Comparison of ENCODE assay signal across 24 mouse cellular contexts in the genomic region with DNA sequence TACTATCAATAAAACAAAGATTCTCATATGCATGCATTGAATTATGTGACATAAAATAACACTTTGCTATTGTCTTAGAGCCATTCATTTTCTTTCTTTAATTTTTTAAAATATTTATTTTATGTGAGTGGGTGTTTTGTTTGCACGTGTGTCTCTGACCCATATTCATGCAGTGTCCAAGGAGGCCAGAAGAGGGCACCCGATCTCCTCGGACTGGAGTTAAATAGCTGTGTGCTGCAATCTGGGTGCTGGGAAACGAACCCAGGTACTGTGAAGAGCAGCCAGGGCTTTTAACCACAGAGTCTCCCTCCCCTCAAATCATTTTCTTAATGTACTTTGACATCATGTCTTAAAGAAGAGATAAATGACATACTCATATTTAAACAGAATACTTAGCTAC.
DNase-seq lines count a peak whose midpoint lies in the region; ATAC-seq and TF ChIP-seq lines count a peak whose summit lies in the region.
"Had no signal": no experiment of that assay in that cellular context is flagged by ENCODE, and none has a peak within 500 bp of the region (broad histone marks: within the 10 kb centered on the region; RNA-seq: fewer than 3 reads in every experiment).

No protein-coding gene starts in this region.

- no peaks in the 10 kb centered on the region for H3K36me3 ChIP-seq in intestine, postnatal 0 days (ENCODE audit: control insufficient read depth, insufficient read depth)
- no peaks in the 10 kb centered on the region for H3K36me3 ChIP-seq in intestine, embryonic 15.5 days
- H3K36me3 ChIP-seq in MEL (ENCODE audit: control insufficient read depth in 1 of 2, insufficient read depth in 2 of 2, low read length in 2 of 2), result no peaks in the 10 kb centered on the region
- no peaks in the 10 kb centered on the region for H3K36me3 ChIP-seq in small intestine, adult 2 months (ENCODE audit: control insufficient read depth, insufficient read depth, low read length)
- H3K36me3 ChIP-seq in embryonic facial prominence, embryonic 10.5 days (replicated peaks), result no peaks in the 10 kb centered on the region
- H3K36me3 ChIP-seq in forebrain, embryonic 13.5 days (ENCODE audit: poor library complexity, severe bottlenecking), result no peaks in the 10 kb centered on the region
- H3K36me3 ChIP-seq: G1E; heart, embryonic 15.5 days; limb, embryonic 10.5 days; neural tube, embryonic 15.5 days had no signal

- peak; percentile 53 for TF ChIP-seq RAD21 in MEL (IDR thresholded peaks at IDR 0.05; ENCODE audit: low read depth, low read length)

- DNase-seq in 416B (ENCODE audit: low read depth), result peak; percentile 11
- DNase-seq in MEL (ENCODE audit: low read depth, low spot score), result peak; percentile 54
- no peak for DNase-seq in embryonic facial prominence, embryonic 10.5 days (ENCODE audit: low spot score)
- no peak for DNase-seq in ovary, adult 18-20 months (ENCODE audit: low spot score)
- DNase-seq: adrenal gland, postnatal 10 days; cerebellum, adult 9-11 months; gastrocnemius, postnatal 10 days; heart, adult 18-20 months; kidney, adult 11 months; kidney, postnatal 25 days; layer of hippocampus, adult 9-11 months; lung, adult 18-20 months; lung, postnatal 36 days; right cerebral cortex, postnatal 14 days had no signal

- no peak for ATAC-seq in intestine, postnatal 0 days
- ATAC-seq in intestine, embryonic 15.5 days, result no peak
- no peak for ATAC-seq in forebrain, embryonic 13.5 days
- ATAC-seq: hindbrain, embryonic 16.5 days; midbrain, embryonic 16.5 days had no signal

- H3K4me3 ChIP-seq in intestine, postnatal 0 days (ENCODE audit: low read depth, low read length), result no peak overlapping the region
- no peak overlapping the region for H3K4me3 ChIP-seq in intestine, embryonic 15.5 days (replicated peaks)
- no peak overlapping the region for H3K4me3 ChIP-seq in MEL (ENCODE audit: control insufficient read depth in 1 of 2, insufficient read depth in 1 of 2, low read depth in 2 of 2, low read length in 2 of 2)
- H3K4me3 ChIP-seq in small intestine, adult 2 months (ENCODE audit: low read depth, low read length), result no peak overlapping the region
- H3K4me3 ChIP-seq in embryonic facial prominence, embryonic 10.5 days, result no peak overlapping the region
- no peak overlapping the region for H3K4me3 ChIP-seq in forebrain, embryonic 13.5 days
- H3K4me3 ChIP-seq: heart, embryonic 15.5 days; limb, embryonic 10.5 days; neural tube, embryonic 15.5 days had no signal

- H3K79me2 ChIP-seq in MEL (ENCODE audit: control insufficient read depth, insufficient read depth, low read length, poor library complexity), result no peaks in the 10 kb centered on the region

- 90% methylated on average over 4 of the region's 4 CpGs for WGBS in intestine, postnatal 0 days
- 79% methylated on average over 4 of the region's 4 CpGs for WGBS in intestine, embryonic 15.5 days
- WGBS in small intestine, adult 2 months, result 87% methylated on average over 4 of the region's 4 CpGs
- WGBS in embryonic facial prominence, embryonic 10.5 days, result 83% methylated on average over 4 of the region's 4 CpGs
- WGBS in forebrain, embryonic 13.5 days, result 82% methylated on average over 4 of the region's 4 CpGs

- H3K4me2 ChIP-seq in intestine, postnatal 0 days (replicated peaks; ENCODE audit: low read depth), result no peak overlapping the region
- no peak overlapping the region for H3K4me2 ChIP-seq in intestine, embryonic 15.5 days (replicated peaks)
- H3K4me2 ChIP-seq in forebrain, embryonic 13.5 days, result no peak overlapping the region
- H3K4me2 ChIP-seq: heart, embryonic 15.5 days; neural tube, embryonic 15.5 days had no signal

- no peak overlapping the region for H3K9ac ChIP-seq in intestine, postnatal 0 days (ENCODE audit: low read depth, low read length)
- no peak overlapping the region for H3K9ac ChIP-seq in intestine, embryonic 15.5 days
- no peak overlapping the region for H3K9ac ChIP-seq in MEL (ENCODE audit: control insufficient read depth, low read depth, low read length, poor library complexity, severe bottlenecking)
- no peak overlapping the region for H3K9ac ChIP-seq in forebrain, embryonic 13.5 days
- H3K9ac ChIP-seq: heart, embryonic 15.5 days; neural tube, embryonic 15.5 days had no signal

- H3K27me3 ChIP-seq in intestine, postnatal 0 days (replicated peaks; ENCODE audit: control insufficient read depth, insufficient read depth, low read length), result no peaks in the 10 kb centered on the region
- H3K27me3 ChIP-seq in intestine, embryonic 15.5 days (replicated peaks), result no peaks in the 10 kb centered on the region
- no peaks in the 10 kb centered on the region for H3K27me3 ChIP-seq in MEL (ENCODE audit: control insufficient read depth in 1 of 2, insufficient read depth in 2 of 2, low read length in 2 of 2)
- no peaks in the 10 kb centered on the region for H3K27me3 ChIP-seq in small intestine, adult 2 months (ENCODE audit: control insufficient read depth, insufficient read depth, low read length)
- H3K27me3 ChIP-seq in embryonic facial prominence, embryonic 10.5 days (replicated peaks; ENCODE audit: low read depth, poor library complexity, severe bottlenecking), result no peaks in the 10 kb centered on the region
- H3K27me3 ChIP-seq in forebrain, embryonic 13.5 days, result no peaks in the 10 kb centered on the region
- H3K27me3 ChIP-seq: heart, embryonic 15.5 days; neural tube, embryonic 15.5 days had no signal

- TF ChIP-seq CTCF in intestine, postnatal 0 days (IDR thresholded peaks at IDR 0.05; ENCODE audit: low read depth), result peak; percentile 21; the same call in 1 of the 2 replicates
- peak; percentile 23 to 60 (median 58) for TF ChIP-seq CTCF in MEL (IDR thresholded peaks at IDR 0.05 in 2 of 3, conservative IDR thresholded peaks at IDR 0.05 in 1 of 3; ENCODE audit: control insufficient read depth in 1 of 3, insufficient read depth in 1 of 3, low read depth in 2 of 3, low read length in 3 of 3, poor library complexity in 1 of 3, severe bottlenecking in 1 of 3)
- TF ChIP-seq CTCF in small intestine, adult 2 months (IDR thresholded peaks at IDR 0.05; ENCODE audit: extremely low read depth, insufficient read length, insufficient replicate concordance, low read depth, low read length), result peak; percentile 22; the same call in 1 of the 2 replicates

- no peaks in the 10 kb centered on the region for H3K9me3 ChIP-seq in intestine, postnatal 0 days (ENCODE audit: control insufficient read depth)
- no peaks in the 10 kb centered on the region for H3K9me3 ChIP-seq in intestine, embryonic 15.5 days
- no peaks in the 10 kb centered on the region for H3K9me3 ChIP-seq in MEL (replicated peaks; ENCODE audit: insufficient read depth, low read length)
- H3K9me3 ChIP-seq in embryonic facial prominence, embryonic 10.5 days, result no peaks in the 10 kb centered on the region
- no peaks in the 10 kb centered on the region for H3K9me3 ChIP-seq in forebrain, embryonic 13.5 days (replicated peaks)
- H3K9me3 ChIP-seq: G1E; heart, embryonic 15.5 days; limb, embryonic 10.5 days; neural tube, embryonic 15.5 days had no signal

- TF ChIP-seq EP300 in MEL (IDR thresholded peaks at IDR 0.05; ENCODE audit: low read depth in 1 of 2, low read length in 2 of 2), result no peak

- no peaks in the 10 kb centered on the region for H3K4me1 ChIP-seq in intestine, postnatal 0 days (replicated peaks; ENCODE audit: control insufficient read depth, insufficient read depth, low read length)
- no peaks in the 10 kb centered on the region for H3K4me1 ChIP-seq in intestine, embryonic 15.5 days (replicated peaks)
- H3K4me1 ChIP-seq in MEL (ENCODE audit: control insufficient read depth in 1 of 2, insufficient read depth in 2 of 2, low read length in 2 of 2), result no peaks in the 10 kb centered on the region
- no peaks in the 10 kb centered on the region for H3K4me1 ChIP-seq in small intestine, adult 2 months (ENCODE audit: control insufficient read depth, insufficient read depth, insufficient read length, low read length)
- H3K4me1 ChIP-seq in embryonic facial prominence, embryonic 10.5 days, result no peaks in the 10 kb centered on the region
- no peaks in the 10 kb centered on the region for H3K4me1 ChIP-seq in forebrain, embryonic 13.5 days
- H3K4me1 ChIP-seq: heart, embryonic 15.5 days; limb, embryonic 10.5 days; neural tube, embryonic 15.5 days had no signal

- TF ChIP-seq POLR2A in MEL (IDR thresholded peaks at IDR 0.05; ENCODE audit: control insufficient read depth in 1 of 2, insufficient read depth in 1 of 2, low read depth in 1 of 2, low read length in 2 of 2, poor library complexity in 1 of 2), result no peak
- no peak for TF ChIP-seq POLR2A in small intestine, adult 2 months (IDR thresholded peaks at IDR 0.05; ENCODE audit: low read depth, low read length)

- no peak overlapping the region for H3K27ac ChIP-seq in intestine, postnatal 0 days (ENCODE audit: low read depth, low read length)
- no peak overlapping the region for H3K27ac ChIP-seq in intestine, embryonic 15.5 days
- no peak overlapping the region for H3K27ac ChIP-seq in MEL (ENCODE audit: control insufficient read depth, low read depth, low read length)
- H3K27ac ChIP-seq in small intestine, adult 2 months (ENCODE audit: insufficient read depth, low read depth, low read length), result no peak overlapping the region
- no peak overlapping the region for H3K27ac ChIP-seq in embryonic facial prominence, embryonic 10.5 days (replicated peaks)
- H3K27ac ChIP-seq in forebrain, embryonic 13.5 days, result no peak overlapping the region
- H3K27ac ChIP-seq: heart, embryonic 15.5 days; limb, embryonic 10.5 days; neural tube, embryonic 15.5 days had no signal

TF ChIP-seq in MEL, 35 proteins besides CTCF, POLR2A, EP300 and RAD21:
- no peak for TF ChIP-seq MYB (IDR thresholded peaks at IDR 0.05; ENCODE audit: low read depth, low read length)
- TF ChIP-seq ZC3H11A (IDR thresholded peaks at IDR 0.05; ENCODE audit: low read depth, low read length), result peak; percentile 48
- no peak for TF ChIP-seq TBP (IDR thresholded peaks at IDR 0.05; ENCODE audit: low read depth, low read length)
- TF ChIP-seq SMC3 (IDR thresholded peaks at IDR 0.05; ENCODE audit: low read depth, low read length), result peak; percentile 66

Comparison
In these comparisons a context has a peak if more than half of its experiments do, and no peak if none do; other contexts are left out.
1. DNase-seq: peak in 416B (single experiment) and MEL (single experiment); none in embryonic facial prominence, embryonic 10.5 days (single experiment) and ovary, adult 18-20 months (single experiment).
2. Peak in every context shown above with its lines, with median percentiles within 50 percentile points of each other: CTCF ChIP-seq.